Mouse (Mus musculus) embryonic facial prominence, embryonic 10.5 days (tissue): ENCODE results near the gene Ttc7. TPM values are rescaled to one million over a fixed set of nuclear protein-coding genes. Genes with fewer than 3 reads are reported as not detected.

Experiments used
- DNase-seq: peaks from one replicate; pipeline ENCODE4 v3.0.0-alpha.2; 2017; ENCODE audit warnings: low spot score
- H3K27ac ChIP-seq: fragments of 300-500 bp; sonication (generic); replicated peaks from 2 replicates; pipeline ENCODE4 v1.5.1; 2016; ENCODE audit warnings: mild to moderate bottlenecking
- H3K27me3 ChIP-seq: fragments of 300-500 bp; sonication (generic); replicated peaks from 2 replicates; pipeline ENCODE4 v1.6.1; 2016; ENCODE audit warnings: low read depth, mild to moderate bottlenecking; ENCODE audit not compliant: poor library complexity, severe bottlenecking
- H3K36me3 ChIP-seq: fragments of 300-500 bp; sonication (generic); replicated peaks from 2 replicates; pipeline ENCODE4 v1.6.1; 2016; ENCODE audit warnings: mild to moderate bottlenecking, moderate library complexity
- H3K4me1 ChIP-seq: fragments of 300-500 bp; sonication (generic); 2 replicates; pipeline ENCODE4 v1.6.1; 2016
- H3K4me3 ChIP-seq: fragments of 300-500 bp; sonication (generic); 2 replicates; pipeline ENCODE4 v1.5.1; 2016; ENCODE audit warnings: mild to moderate bottlenecking, moderate library complexity
- H3K9me3 ChIP-seq: fragments of 300-500 bp; sonication (generic); 2 replicates; pipeline ENCODE4 v1.6.1; 2016; ENCODE audit warnings: mild to moderate bottlenecking
- WGBS: fragments of 180-500 bp; shearing (Covaris S2); methylation state at CpG from one replicate; pipeline ENCODE4 v1.1.7; 2016; 5-methylcytosine and 5-hydroxymethylcytosine counted together
- polyA plus RNA-seq: library from polyadenylated mRNA; unstranded; fragments of >200 nt; fragmentation: Nextera tagmentation; extraction: Ambion mirVana; gene quantifications from 2 replicates; pipeline ENCODE4 v1.2.1, GENCODE M21; 2016

Gene Ttc7
- polyA plus RNA-seq, 1 experiment from 2014 or later, result 3.6 TPM

DNA sequence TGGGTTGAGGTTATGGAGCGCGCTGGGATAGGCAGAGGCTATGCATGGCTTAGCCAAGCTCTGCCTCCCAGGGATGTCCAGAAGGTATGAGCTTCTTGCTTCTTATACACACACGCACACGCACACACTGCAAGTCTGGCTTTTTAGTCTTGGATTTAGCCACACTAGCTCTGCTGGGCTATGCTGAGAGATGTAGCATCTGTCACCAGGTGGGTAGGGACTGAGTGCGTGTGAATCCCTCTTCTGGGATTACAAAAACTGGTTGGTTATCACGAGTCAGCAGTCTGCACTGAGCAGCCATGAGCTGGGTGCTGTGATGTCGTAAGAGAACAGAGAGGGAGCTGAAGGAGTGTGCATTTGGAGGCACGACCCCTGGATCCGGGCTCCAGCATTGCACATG lies 40.5 kb downstream of the Ttc7 start:
- Histone ChIP-seq H3K4me1 (peaks cover 30% of the 10 kb centered on the region), H3K9me3 (peaks cover 8% of the 10 kb centered on the region), H3K36me3 (0 out of 2 replicates have a peak, but pooled peaks cover 4% of the 10 kb centered on the region), H3K27ac (no peak overlapping the region), H3K27me3 (peaks cover 6% of the 10 kb centered on the region; the same call in 1 of the 2 replicates), H3K4me3 (no peak overlapping the region)
- DNase-seq, result no peak
- WGBS, result 89% methylated on average over 9 of the region's 9 CpGs

DNA sequence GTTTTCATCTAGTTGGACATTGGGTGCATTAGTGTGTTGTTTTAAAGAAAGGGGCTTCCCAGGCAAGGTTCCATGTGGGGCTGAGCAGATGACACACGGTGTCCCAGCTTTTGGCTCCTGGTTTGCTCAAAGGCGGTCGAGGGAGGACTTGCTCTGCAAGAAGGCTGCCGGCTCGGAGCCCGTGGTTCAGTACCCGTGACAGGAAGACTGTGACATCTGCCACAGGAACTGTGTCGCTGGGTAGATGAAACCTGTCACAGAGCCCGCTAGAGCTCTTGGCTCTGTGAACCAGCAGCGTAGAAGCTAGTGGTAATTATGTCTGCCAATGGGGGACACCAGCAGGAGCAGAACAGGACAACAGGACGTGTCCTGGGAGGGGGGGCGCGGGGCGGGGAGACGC lies 42.8 kb downstream of the Ttc7 start:
- Histone ChIP-seq H3K36me3 (0 out of 2 replicates have a peak, but pooled peaks cover 4% of the 10 kb centered on the region), H3K9me3 (peaks cover 8% of the 10 kb centered on the region), H3K27me3 (peaks cover 27% of the 10 kb centered on the region), H3K4me3 (no peak overlapping the region), H3K4me1 (peaks cover 42% of the 10 kb centered on the region), H3K27ac (no peak overlapping the region; the same call in 1 of the 2 replicates)
- WGBS, result 82% methylated on average over 15 of the region's 15 CpGs
- no peak for DNase-seq

DNA sequence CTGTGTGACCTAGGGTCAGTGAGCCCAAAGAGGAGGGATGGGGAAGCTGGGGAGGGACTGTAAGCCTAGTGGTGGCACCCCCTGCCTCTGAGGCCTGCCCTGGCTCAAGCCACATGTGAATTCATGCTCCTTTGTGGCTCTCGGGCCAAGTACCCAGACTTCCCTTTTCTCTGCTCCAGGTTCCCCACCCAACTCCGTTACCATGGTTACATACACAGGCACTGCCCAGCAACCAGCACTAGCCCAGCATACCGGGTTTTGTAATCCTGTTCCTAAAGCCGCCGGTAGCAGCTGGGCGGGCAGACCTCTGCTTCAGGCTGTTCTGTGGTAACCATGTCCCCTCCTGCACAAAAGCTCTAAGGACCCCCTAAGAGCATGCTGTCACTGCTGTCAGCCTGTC lies 44.3 kb downstream of the Ttc7 start:
- Histone ChIP-seq H3K27me3 (peaks cover 36% of the 10 kb centered on the region), H3K9me3 (peaks cover 4% of the 10 kb centered on the region; the same call in 1 of the 2 replicates), H3K27ac (peak overlapping the region; percentile 35), H3K36me3 (0 out of 2 replicates have a peak, but pooled peaks cover 4% of the 10 kb centered on the region), H3K4me3 (no peak overlapping the region), H3K4me1 (peaks cover 54% of the 10 kb centered on the region)
- WGBS, result 32% methylated on average over 6 of the region's 6 CpGs
- peak; percentile 53 for DNase-seq

DNA sequence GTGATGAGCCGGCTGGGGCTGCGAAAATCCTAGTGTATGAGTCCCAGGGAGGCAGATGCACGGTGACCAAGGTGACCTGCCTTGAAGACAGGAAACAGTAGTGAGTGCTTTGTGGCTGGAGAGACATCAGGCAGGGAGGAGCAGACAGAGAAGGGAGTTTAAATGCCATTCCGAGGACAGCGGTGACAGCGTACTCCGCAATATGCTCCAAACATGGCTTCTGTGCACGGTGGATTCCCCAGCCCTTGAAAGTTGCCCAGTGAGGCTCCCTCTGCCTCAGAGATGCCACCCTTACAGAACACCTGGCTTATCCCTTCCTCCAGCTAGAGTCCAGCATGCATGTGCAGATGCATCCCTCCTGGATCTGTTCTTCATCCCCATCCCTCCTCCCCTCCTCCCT lies 45.0 kb downstream of the Ttc7 start:
- Histone ChIP-seq H3K4me3 (no peak overlapping the region), H3K9me3 (no peaks in the 10 kb centered on the region), H3K4me1 (peaks cover 60% of the 10 kb centered on the region), H3K27me3 (peaks cover 36% of the 10 kb centered on the region), H3K36me3 (no peaks in the 10 kb centered on the region), H3K27ac (0 out of 2 replicates have a peak overlapping the region, but pooled peaks have one; percentile 35)
- no peak for DNase-seq
- WGBS, result 78% methylated on average over 8 of the region's 8 CpGs

DNA sequence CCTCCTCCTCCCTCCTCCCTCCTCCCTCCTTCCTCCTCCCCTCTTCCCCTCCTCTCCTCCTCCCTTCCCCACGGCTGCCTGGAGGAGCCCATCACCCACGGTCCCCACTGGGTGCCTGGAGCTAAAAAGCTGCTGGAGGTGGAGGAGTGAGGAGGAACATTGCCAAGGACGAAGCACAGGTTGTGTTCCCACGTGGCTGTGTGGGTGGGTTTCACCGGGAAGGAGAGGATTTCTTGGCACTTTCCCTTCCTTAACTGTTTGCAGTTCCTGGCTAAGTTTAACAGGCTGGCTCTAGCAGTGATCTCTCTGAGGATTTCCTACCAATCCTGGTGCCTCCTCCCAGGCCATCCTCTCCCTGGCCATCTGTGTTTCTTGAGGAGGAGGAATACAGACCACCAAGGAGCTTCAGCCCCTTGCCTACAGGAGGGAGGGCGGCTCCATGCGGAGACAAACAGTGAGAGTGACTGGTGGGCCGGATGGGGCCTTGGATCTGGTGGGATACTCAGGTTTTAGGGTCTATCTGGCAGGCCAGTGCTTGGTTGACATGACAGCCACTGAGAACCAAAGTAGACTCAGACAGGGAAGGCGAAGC lies 45.6 kb downstream of the Ttc7 start:
- Histone ChIP-seq H3K9me3 (no peaks in the 10 kb centered on the region), H3K27me3 (peaks cover 36% of the 10 kb centered on the region), H3K4me1 (peaks cover 65% of the 10 kb centered on the region), H3K36me3 (no peaks in the 10 kb centered on the region), H3K4me3 (no peak overlapping the region), H3K27ac (no peak overlapping the region)
- 68% methylated on average over 8 of the region's 9 CpGs for WGBS
- DNase-seq, result no peak

DNA sequence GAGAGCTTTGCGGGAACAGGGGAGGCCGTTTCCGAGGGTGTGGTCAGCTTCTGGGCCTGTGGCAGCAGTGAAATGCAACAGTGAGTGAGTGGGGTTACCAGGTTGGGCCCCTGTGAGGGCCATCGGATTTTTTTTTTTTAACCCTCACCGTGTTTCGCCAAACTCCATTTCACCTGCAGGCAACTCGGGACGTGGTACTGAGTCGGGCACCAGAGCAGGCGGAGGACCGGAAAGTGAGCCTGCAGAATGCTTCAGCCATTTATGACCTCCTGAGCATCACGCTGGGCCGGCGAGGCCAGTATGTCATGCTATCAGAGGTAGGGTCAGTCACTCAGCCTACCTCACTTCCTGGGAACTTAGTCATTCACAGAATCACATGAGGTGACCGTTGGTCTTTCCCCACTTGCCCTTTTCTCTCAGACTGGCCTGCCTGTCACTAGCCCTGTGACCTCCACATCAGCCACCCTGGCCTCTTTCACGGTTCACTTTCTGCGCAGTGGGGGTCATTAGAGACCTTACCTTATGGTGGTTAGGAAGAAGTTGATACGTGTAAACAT lies 46.5 kb downstream of the Ttc7 start:
- Histone ChIP-seq H3K27me3 (peaks cover 36% of the 10 kb centered on the region), H3K4me1 (peaks cover 68% of the 10 kb centered on the region), H3K36me3 (no peaks in the 10 kb centered on the region), H3K9me3 (no peaks in the 10 kb centered on the region), H3K4me3 (no peak overlapping the region), H3K27ac (no peak overlapping the region)
- DNase-seq, result no peak
- WGBS, result 85% methylated on average over 18 of the region's 18 CpGs

DNA sequence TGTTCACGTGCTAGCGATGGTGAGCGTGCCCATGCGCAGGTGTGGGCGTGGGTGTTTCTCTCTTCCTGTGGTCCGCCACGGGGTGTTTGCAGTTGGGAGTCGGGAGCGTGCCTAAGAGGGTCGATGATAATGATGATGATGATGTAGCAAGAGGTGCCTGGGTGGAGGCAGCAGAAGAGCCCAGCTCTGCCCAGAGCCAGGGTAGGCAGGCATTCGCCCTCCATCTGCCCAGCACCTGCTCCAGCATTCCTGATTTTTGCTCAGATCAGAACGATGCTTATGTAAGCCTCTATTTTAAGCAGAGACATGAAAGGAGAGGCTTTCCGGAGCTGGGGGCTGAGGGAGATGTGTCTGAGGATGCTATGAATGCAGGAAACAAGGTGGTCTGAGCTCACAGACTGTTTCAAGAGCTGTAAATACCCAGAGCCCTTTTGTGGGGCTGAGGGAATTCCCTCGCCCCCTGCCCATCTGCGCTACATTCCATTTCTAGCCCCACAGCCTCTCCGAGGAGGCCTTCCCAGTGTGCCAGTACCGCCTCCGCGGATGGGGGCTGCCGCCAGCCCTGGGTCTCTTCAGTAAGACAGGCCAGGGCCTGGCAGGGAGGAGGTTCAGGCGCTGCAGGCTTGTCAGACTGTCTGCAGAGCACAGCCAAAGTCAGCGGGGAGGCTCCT lies 47.7 kb downstream of the Ttc7 start:
- peak; percentile 46 for DNase-seq
- 28% methylated on average over 22 of the region's 22 CpGs for WGBS
- Histone ChIP-seq H3K27ac (peak overlapping the region; percentile 75), H3K4me3 (peak overlapping the region; percentile 39), H3K27me3 (peaks cover 36% of the 10 kb centered on the region), H3K4me1 (peaks cover 72% of the 10 kb centered on the region), H3K9me3 (no peaks in the 10 kb centered on the region), H3K36me3 (no peaks in the 10 kb centered on the region)

DNA sequence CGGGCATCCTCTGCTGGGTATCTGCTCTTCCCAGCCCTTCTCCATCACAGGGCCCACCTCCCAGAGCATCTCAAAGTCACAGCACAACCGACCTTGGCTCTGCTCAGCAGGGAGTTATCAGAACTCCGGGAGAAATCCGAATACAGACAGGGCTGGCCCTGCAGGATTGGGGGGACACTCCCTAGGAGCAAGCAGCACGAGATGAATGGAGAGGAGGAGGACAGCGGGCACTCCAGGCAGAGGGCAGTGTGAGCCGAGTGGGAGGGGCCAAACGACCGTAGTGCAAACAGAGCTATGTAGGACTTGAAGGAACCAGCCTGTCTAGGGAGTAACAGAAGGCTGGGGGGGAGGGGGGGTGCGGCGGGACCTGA lies 48.2 kb downstream of the Ttc7 start:
- Histone ChIP-seq H3K9me3 (no peaks in the 10 kb centered on the region), H3K27me3 (peaks cover 36% of the 10 kb centered on the region), H3K4me1 (peaks cover 67% of the 10 kb centered on the region), H3K36me3 (no peaks in the 10 kb centered on the region), H3K4me3 (peak overlapping the region; percentile 39), H3K27ac (peak overlapping the region; percentile 75)
- whole genome bisulfite sequencing, result under 1% methylated on average over 11 of the region's 11 CpGs
- DNase-seq, result peak; percentile 65

DNA sequence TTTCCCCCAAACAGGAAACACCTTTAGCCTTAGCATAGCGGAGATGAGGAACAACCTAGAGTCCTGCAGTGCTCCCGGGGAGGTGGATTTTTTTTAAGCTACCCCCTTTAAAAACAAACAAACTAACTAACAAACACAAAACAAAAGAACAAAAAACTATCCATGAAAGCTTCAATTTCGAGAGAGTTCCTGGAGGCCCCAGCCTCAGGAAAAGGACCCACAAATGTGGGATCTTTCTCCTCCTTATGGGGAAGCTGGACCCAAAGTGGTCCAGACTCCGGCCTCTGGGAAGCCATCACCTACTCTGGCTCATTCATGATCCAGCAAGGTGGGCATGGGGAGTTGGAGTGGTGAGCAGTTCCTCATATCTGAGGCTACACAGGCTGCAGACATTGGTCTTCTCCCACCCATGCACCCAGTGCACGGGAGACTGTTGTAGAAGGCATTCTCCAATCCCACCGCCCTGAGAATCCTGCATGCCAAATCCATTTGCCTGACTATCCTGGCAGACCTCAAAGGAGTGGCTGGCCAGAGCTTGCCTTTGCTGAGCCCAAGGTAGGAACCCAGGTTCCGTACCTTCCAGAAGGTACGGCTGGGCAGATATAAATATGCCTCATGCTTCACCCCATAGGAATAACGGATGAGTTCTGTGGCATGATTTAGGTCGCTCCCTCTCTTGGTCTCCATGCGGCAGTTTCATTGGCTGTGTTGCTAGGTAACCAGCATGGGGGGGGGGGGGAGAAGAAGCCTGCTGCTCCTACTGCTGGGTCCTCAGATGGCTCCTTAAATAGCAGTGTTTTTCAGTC lies 48.9 kb downstream of the Ttc7 start:
- DNase-seq, result peak; percentile 45
- Histone ChIP-seq H3K36me3 (no peaks in the 10 kb centered on the region), H3K27me3 (peaks cover 36% of the 10 kb centered on the region), H3K4me1 (peaks cover 61% of the 10 kb centered on the region), H3K9me3 (no peaks in the 10 kb centered on the region), H3K27ac (peak overlapping the region; percentile 75), H3K4me3 (peak overlapping the region; percentile 39)
- WGBS, result 51% methylated on average over 11 of the region's 11 CpGs

DNA sequence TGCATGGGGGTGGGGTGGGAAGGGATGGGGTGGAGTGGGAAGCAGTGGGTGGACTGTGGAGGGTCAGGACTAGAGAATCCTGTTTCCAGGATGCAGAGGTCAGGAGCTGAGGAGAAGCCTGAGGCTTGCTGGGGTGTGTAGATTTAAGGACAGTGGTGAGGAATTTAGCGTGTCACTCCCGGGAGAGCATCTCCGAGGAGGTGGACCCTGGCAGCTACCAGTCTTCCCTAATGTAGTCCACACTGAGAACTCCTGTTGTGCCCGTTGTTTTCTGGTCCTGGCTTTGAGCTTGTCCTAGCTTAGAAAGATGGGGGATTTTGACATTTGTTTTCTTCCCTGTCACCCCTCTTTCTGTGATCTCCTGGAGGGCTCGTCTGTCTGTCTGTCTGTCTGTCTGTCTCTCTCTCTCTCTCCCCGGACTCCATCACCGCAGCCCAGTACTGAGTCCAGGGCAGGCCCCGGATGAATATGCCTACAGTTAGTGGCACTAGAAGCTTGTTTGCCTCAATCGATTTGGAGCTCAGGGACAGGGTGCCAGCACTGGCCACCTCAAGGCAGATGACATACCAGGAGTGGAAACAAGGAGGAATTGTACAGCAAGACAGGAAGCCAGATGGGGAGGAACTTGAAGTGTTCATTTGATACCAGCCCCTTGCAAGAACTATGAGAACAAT lies 49.6 kb downstream of the Ttc7 start:
- H3K4me1 ChIP-seq, result peaks cover 56% of the 10 kb centered on the region
- H3K4me3 ChIP-seq, result no peak overlapping the region
- DNase-seq, result no peak
- WGBS, result 59% methylated on average over 9 of the region's 9 CpGs
- H3K36me3 ChIP-seq, result no peaks in the 10 kb centered on the region
- peak overlapping the region; percentile 27; the same call in 1 of the 2 replicates for H3K27ac ChIP-seq
- peaks cover 39% of the 10 kb centered on the region for H3K27me3 ChIP-seq
- no peaks in the 10 kb centered on the region for H3K9me3 ChIP-seq

DNA sequence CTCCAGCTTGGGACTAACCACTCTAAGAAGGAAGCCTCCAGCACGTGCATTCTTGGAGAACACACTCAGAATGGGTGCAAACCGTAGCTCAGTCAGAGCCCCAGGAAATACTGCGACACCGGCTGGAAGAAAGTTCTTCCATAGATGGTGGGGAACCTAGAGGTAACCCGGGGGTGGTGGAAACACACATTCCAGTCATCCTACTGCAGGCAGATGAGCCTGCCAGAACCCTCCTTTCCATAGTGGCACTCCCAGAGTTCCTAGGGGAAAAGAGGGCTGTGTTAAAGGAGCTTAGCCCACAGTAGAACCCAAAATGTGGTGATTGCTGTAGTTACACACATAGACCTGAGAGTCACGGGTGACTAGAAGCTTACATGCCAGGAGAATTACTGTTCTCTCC lies 50.2 kb downstream of the Ttc7 start:
- Histone ChIP-seq H3K27me3 (peaks cover 38% of the 10 kb centered on the region), H3K27ac (peak overlapping the region; percentile 24), H3K36me3 (no peaks in the 10 kb centered on the region), H3K9me3 (no peaks in the 10 kb centered on the region), H3K4me1 (peaks cover 50% of the 10 kb centered on the region), H3K4me3 (no peak overlapping the region)
- 80% methylated on average over 6 of the region's 6 CpGs for WGBS
- DNase-seq, result no peak

DNA sequence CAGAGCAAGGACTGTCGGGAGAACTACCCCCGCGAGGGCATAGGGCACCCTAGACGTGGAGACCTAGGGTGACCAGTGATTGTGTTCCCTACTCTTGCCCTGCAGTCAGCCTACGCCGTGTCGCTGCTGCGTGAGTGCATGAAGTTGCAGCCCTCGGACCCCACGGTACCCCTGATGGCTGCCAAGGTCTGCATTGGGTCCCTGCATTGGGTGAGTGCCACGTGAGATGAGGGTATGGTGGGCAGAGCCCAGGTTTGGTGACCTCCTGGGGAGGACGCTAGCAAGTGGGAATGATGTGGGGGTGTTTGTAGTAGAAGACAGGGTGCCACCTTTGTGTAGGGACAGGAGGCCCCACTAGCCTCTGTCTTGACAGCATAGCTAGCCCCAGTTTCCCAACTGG lies 51.5 kb downstream of the Ttc7 start:
- Histone ChIP-seq H3K4me1 (peaks cover 47% of the 10 kb centered on the region), H3K36me3 (no peaks in the 10 kb centered on the region), H3K27ac (no peak overlapping the region), H3K9me3 (no peaks in the 10 kb centered on the region), H3K4me3 (no peak overlapping the region), H3K27me3 (peaks cover 25% of the 10 kb centered on the region)
- 96% methylated on average over 12 of the region's 12 CpGs for WGBS
- no peak for DNase-seq
